Mouse (Mus musculus): ENCODE results near the gene Lclat1. TPM values are rescaled to one million over a fixed set of nuclear protein-coding genes. Genes with fewer than 3 reads are reported as not detected.

The Lclat1 gene
- 19.6 and 20.7 TPM in 2 replicates for polyA plus RNA-seq (2021; fragmentation: Nextera tagmentation)
- long read RNA-seq, experiment 1, partial matches to known transcripts, result 6 of 11 reads
- long read RNA-seq, experiment 1, other reads (novel, unspliced or antisense), result 5 of 11 reads
- long read RNA-seq, experiment 2, full-length matches to known transcripts, result 3 of 61 reads
- long read RNA-seq, experiment 2, partial matches to known transcripts, result 6 of 61 reads
- long read RNA-seq, experiment 2, other reads (novel, unspliced or antisense), result 52 of 61 reads

DNA sequence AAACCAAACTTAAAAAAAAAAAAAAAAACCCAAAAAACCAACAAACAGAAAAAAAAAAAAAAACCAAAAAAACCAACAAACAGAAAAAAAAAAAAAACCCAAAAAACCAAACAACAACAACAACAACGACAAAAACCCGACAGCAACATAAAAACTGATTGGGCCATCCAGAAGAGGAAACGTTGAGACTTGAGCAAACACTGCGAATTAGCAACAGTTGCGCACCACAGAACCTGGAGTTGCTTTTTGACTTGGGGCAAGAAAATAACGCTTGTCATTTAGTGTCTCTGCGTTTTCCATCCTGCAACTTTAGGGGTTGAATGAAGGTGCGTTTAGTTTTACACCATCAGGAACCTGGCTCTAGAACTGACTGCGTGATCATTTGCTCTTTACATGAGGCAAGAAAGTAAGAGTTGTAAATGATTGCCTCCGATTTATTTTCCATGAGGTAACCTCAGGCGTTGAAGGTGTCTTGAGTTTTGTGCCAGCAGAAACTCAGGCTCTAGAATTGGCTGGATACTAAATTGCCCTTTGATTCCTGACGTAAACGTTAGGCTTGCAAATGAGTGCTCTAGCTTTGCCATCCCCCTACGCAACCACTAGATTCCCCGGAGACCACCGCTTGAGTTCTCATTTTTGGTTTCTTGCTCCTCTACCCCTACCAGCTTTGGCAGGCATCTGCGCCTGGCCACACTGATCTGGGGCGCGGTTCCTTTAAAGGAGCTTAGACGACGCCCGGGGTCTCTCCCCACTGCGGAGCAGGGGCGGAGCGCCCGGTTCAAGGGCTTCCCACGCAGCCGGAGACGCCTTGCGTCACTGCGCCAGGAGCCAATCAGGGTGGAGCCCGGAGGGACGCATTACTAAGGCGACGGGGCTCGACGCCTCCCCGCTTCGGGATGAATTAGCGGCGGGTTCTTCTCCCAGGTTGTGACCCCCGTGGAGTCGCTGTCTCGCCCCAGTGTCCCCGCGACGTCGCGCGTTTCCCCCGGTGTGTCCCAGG, at the start of gene Lclat1:
Gene Lclat1, plus strand, starts transcription at position 828 of the 1,000 bp plus-strand sequence.

Other genes with a start within 250 kb of the Lclat1 start
- 5.6 and 7.7 TPM in 2 replicates for gene Lbh, start 189.7 kb upstream of the Lclat1 start, polyA plus RNA-seq (2021; fragmentation: Nextera tagmentation)